In genomic region chr2:29826926-29827708, GRCm38 (mm10) we compare ENCODE assay signal across 8 mouse cellular contexts. TPM values are rescaled to one million over a fixed set of nuclear protein-coding genes. Genes with fewer than 3 reads are reported as not detected.
DNase-seq lines count a peak whose midpoint lies in the region; ATAC-seq lines count a peak whose summit lies in the region.

No protein-coding gene starts in this region.

- H3K4me1 ChIP-seq in hindbrain, embryonic 15.5 days (replicated peaks), result peaks cover 16% of the 10 kb centered on the region

- DNase-seq in T-cell, adult 2 months (ENCODE audit: low spot score), result peak; percentile 95
- peak; percentile 95 for DNase-seq in cerebellum, postnatal 36 days
- peak; percentile 93 to 97 for DNase-seq in frontal cortex, postnatal 36 days (ENCODE audit: low spot score in 2 of 2)
- peak; percentile 91 for DNase-seq in left cerebral cortex, adult 11 months (ENCODE audit: low spot score)
- peak; percentile 96 to 98 for DNase-seq in lung, postnatal 4 days
- peak; percentile 94 for DNase-seq in retina, postnatal 7 days (ENCODE audit: low read depth, low spot score)
- peak; percentile 76 for DNase-seq in urinary bladder, adult 2 months (ENCODE audit: low spot score)

- peak overlapping the region; percentile 60 for H3K9ac ChIP-seq in hindbrain, embryonic 15.5 days

- H3K4me3 ChIP-seq in hindbrain, embryonic 15.5 days, result peak overlapping the region; percentile 64

- H3K36me3 ChIP-seq in hindbrain, embryonic 15.5 days, result no peaks in the 10 kb centered on the region

- peak overlapping the region; percentile 89 for H3K27ac ChIP-seq in hindbrain, embryonic 15.5 days (replicated peaks)

- WGBS in hindbrain, embryonic 15.5 days, result under 1% methylated on average over 48 of the region's 48 CpGs

- H3K27me3 ChIP-seq in hindbrain, embryonic 15.5 days, result no peaks in the 10 kb centered on the region

- H3K9me3 ChIP-seq in hindbrain, embryonic 15.5 days, result no peaks in the 10 kb centered on the region

- ATAC-seq in hindbrain, embryonic 15.5 days (ENCODE audit: low FRiP score, low read depth), result peak; percentile 98

- H3K4me2 ChIP-seq in hindbrain, embryonic 15.5 days, result peak overlapping the region; percentile 85

RNA-seq across cellular contexts. Expression of gene Urm1, which starts 7.2 kb away (rescaled TPM):
- polyA plus RNA-seq in hindbrain, embryonic 15.5 days (2015; fragmentation: Nextera tagmentation; extraction: Ambion mirVana), result 25.8 and 27.8 TPM in 2 replicates
- 36.8 and 46.5 TPM in 2 replicates for polyA plus RNA-seq in urinary bladder, adult 2 months (2012; rRNA removed)

RNA-seq across cellular contexts. Expression of gene Slc27a4, which starts 24.7 kb away (rescaled TPM):
- 47.2 and 50.0 TPM in 2 replicates for polyA plus RNA-seq in hindbrain, embryonic 15.5 days (2015; fragmentation: Nextera tagmentation; extraction: Ambion mirVana)
- 30.0 and 33.6 TPM in 2 replicates for polyA plus RNA-seq in urinary bladder, adult 2 months (2012; rRNA removed)

RNA-seq across cellular contexts. Expression of gene Trub2, which starts 38.8 kb away (rescaled TPM):
- polyA plus RNA-seq in hindbrain, embryonic 15.5 days (2015; fragmentation: Nextera tagmentation; extraction: Ambion mirVana), result 32.0 and 32.1 TPM in 2 replicates
- polyA plus RNA-seq in urinary bladder, adult 2 months (2012; rRNA removed), result 21.6 and 26.1 TPM in 2 replicates

RNA-seq across cellular contexts. Expression of gene Coq4, which starts 39.8 kb away (rescaled TPM):
- polyA plus RNA-seq in hindbrain, embryonic 15.5 days (2015; fragmentation: Nextera tagmentation; extraction: Ambion mirVana), result 38.2 and 45.7 TPM in 2 replicates
- polyA plus RNA-seq in urinary bladder, adult 2 months (2012; rRNA removed), result 24.3 and 25.7 TPM in 2 replicates

RNA-seq across cellular contexts. Expression of gene Cercam, which starts 41.8 kb away (rescaled TPM):
- polyA plus RNA-seq in hindbrain, embryonic 15.5 days (2015; fragmentation: Nextera tagmentation; extraction: Ambion mirVana), result 22.1 and 25.9 TPM in 2 replicates
- 44.7 and 49.3 TPM in 2 replicates for polyA plus RNA-seq in urinary bladder, adult 2 months (2012; rRNA removed)

Comparison
In these comparisons a context has a peak if more than half of its experiments do, and no peak if none do; other contexts are left out.
1. Peak in every context shown above with its lines: DNase-seq, ATAC-seq, H3K4me3 ChIP-seq and H3K27ac ChIP-seq.